Mouse (Mus musculus): ENCODE measurements at regions not wholly inside any gene's neighbourhood (a gene's known extent, or its start where the extent isn't known, plus 50 kb on each side); places are given as distances from the start of the nearest gene placed in this dataset.

DNA sequence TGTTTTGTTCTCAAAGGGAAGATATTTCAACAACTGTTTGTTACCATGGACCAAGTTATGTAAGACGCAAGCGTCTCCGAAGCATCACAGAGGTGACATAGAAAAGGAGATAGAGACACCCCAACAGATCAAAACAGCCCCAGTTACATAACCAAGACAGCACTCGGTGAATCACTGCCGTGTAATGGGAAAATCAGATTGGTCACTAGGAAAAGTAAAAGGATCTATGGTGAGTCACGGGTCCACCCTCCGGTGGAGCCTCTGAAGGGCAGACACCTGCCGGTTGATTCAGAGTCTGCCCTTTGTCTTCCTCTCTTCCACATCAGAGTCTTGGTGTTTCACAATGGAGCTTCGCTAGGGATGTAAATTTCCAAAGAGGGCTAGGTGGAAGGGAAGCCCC lies 62.9 kb upstream of the Odc1 start:
- no peak for DNase-seq (ENCODE audit: low spot score)

DNA sequence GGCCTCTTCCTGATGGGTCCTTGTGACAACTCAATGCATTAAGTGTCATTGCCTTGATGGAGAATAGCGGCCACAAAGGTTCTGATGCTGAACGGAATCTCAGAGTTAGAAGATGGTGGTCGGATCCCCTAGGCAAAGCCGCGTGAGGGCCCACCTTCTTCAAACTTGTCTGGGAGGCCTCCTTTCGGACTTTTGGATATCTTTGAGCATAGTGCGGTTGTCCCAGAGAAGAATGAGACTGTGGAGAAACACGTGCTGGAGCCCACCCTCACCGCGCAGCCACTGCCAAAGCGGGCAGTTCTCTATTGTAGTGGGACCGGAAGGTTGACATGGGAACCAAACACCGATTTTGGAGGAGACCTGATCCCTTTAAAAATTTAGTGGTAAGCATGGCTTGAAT lies 62.4 kb upstream of the Odc1 start:
- DNase-seq (ENCODE audit: low spot score) = no peak

DNA sequence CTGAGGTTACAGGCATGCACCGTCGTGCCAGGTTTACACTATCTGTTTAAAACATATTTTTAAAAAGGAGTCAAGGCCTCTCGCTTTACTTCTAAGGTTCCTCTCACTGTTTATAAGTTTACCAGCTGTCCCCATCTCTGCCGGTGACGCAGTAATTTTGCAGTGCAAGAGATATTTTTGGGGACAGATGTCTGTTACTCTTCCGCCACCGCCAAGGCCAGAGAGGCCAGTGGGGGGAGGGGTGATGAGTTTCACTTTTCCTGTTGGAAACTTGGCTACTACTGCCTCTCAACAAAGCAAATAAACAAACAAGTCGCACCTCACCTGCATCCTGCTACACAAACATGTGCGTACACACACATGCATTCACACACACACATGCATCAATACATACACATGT lies 60.1 kb upstream of the Odc1 start:
- DNase-seq (ENCODE audit: low spot score) = no peak

DNA sequence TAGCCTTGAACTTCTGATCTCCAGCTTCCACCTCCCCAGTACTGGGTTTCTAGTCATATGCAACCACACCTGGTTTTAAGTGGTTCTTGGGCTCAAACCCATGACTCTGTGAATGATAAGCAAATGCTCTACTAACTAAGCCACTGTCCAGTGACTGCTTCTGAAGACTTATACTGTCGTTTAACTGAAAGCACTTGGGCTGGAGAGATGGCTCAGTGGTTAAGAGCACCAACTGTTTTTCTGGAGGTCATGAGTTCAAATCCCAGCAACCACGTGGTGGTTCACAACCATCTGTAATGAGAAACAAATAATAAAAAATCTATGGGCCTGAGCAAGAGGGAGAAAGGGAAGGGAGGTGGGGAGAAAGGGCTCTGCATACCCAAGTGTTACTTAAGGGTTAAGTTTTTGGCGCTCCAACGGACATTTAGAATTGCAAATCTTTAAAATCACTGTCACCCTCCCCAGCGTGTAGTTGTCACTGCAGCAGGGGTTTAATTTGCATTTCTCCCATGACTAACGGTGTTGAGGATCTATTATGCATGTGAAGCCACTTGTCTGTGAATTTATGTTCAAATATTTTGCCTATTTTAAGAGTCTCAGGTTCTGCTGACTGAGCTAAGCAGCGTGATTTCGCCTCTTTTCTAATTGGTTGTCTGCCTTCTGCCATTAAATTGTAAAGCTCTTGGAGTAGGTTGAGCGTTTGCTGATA lies 58.4 kb upstream of the Odc1 start:
- no peak for DNase-seq (ENCODE audit: low spot score)

DNA sequence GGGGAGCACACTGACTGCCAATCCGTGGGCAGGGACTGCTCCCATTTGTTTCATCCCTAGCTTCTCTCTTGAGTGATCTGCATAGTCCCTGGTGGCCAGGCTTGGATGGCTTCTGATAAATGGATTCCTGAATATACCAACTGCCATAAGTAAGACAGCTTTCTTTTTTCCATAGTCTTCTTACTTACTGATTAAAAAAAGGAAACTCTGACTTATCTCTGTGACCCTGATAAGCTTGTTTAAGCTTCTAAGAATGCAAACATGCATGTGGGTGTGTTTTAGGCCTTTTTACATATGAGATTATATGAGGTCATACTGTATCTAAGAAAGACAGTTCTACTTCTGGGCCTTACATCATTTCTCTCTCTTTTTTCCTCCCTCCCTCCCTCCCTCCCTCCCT lies 57.3 kb upstream of the Odc1 start:
- no peak for DNase-seq (ENCODE audit: low spot score)

DNA sequence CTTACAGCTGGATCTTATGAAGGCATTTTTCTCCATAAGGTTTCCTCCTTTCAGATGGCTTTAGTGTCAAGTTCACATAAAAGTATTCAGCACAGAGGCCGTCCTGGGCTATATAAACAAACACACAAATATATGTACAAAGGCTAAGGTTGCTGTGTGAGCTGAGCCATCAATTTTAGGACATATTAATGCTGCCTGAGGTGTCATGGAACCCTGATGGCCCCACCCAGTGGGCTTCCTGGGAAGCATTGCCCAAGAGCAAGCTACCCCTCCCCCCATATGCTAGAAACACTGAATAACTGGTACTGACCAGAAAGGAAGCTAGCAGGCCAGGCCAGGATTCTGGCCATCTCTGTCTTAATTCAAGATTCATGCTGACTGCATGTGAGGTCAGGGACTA lies 56.4 kb upstream of the Odc1 start:
- peak; percentile 39 for DNase-seq (ENCODE audit: low spot score)

DNA sequence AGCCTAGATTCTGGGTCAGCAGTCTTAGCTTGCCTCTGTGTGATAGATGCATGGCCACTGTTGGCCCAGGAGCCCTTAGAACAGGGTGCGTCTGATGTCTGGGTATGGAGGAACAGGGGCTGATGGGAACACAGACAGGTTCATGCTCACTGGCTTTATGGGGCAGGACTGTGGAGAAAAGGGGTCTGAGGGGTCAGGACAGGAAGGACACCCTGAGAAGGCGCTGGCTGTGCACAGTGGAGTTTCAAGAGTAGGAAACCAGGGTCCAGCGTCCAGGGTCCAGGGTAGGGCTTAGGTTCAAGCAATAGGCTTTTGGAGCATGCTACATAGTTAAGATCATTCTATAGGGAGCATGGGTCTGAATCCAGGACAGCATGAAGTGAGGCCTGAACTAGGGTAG lies 54.6 kb upstream of the Odc1 start:
- DNase-seq (ENCODE audit: low spot score) = no peak

DNA sequence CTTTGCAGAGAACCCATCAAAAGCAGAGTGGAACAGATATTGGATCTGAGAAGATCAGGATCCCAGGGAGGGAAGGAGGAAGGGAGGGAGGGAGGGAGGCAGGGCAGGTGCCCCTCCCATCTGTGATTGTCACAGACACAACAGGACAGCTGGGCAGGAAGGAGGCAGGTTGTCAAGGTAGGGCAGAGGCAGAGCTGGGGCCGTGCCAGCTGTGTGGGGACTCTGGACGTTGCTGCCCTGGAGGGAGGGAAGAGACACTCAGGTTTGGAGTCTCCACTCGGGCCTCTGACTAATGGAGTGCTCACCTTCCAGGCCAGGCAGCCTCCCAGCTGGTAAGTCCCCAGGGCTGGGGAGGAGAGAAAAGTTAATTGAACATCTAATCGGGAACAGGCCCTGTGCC lies 52.0 kb upstream of the Odc1 start:
- DNase-seq (ENCODE audit: low spot score) = no peak

DNA sequence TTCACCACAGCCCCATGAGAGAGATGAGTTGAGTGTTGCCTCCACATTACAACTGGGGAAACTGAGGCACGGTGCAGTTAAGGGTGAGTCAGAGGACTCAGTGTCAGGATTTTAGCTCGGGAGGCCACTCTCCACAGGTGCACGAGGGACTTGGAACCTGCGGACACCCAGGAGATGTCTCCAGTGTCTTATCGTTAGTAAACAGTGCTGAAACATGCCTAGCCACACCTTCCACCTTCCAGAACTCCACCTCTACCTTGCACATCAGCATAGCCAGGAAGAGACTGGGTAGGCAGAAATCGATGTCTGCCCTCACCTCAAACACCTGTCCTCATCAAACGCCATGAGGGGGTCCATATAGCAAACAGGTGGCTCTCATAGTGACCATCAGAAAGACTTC lies 51.5 kb upstream of the Odc1 start:
- no peak for DNase-seq (ENCODE audit: low spot score)

DNA sequence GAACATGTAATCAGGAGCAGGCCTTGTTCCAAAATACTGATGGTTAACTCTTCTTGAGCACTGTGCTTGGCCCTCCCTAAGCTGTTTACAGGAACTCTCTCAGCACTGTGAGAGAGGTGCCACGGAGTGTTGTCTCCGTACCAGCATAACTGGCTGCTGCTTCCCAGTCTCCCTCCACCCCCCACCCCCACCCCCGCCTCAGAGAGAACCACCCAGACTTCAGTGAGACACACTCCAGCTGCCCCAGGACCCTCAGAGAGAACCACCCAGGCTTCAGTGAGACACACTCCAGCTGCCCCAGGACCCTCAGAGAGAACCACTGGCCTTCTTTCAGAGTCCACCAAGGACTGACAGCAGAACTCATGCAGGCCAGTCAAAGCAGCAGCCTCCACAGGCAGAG lies 50.8 kb upstream of the Odc1 start:
- peak; percentile 50 for DNase-seq (ENCODE audit: low spot score)

Data from adipocyte (in vitro differentiated cells).